Mouse (Mus musculus): ENCODE results near the gene Ctsll3.
A peak's percentile ranks its signal among the peaks of the same experiment; 100 is the strongest.

The Ctsll3 gene

GRCm38 (mm10) chr13:60802749-60803148 is at the start of gene Ctsll3:
TSS of gene Ctsll3 (minus strand) at chr13:60802849.
- no peak for DNase-seq (ENCODE audit: inconsistent ontology term)

DNA sequence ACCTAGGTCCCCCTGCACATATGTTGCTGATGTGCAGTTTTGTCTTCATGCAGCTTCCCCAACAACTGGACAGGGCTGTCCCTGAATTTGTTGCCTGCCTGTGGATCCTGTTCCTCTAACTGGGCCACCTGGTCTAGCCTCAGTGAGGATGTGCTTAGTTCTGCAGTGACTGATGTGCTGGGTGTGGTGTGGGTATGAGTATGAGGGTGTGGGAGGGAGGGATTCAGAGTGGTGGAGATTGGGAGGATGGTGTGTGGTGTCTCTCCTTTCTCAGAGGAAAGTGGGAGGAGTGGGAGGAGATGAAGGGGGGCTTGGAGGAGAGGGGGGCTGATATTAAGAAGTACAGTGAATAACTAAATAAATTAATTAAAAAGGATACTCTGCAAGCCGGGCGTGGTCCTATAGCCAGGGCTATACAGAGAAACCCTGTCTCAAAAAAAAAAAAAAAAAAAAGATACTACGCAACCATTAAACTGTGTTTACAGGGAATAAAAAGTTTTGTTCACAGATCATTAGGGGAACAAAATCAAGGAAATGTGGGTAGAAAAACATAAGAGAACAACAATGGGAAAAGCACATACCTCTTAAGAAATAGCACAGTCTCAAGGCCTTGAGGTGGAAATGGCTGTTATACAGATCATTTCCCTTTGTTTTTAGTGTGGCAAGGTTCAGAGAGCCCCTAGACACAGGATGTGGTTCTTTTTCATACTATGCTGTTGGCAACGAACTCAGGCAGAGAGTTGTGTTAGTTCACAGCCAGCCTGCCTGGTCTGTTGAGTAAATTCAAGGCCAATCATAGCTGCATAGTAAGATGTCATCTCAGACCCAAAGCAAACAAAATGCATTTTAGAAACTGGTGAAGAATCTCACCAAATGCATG is 45.8 kb upstream of the Ctsll3 start:
- DNase-seq (ENCODE audit: inconsistent ontology term) = no peak

- DNase-seq (ENCODE audit: inconsistent ontology term) = no peak
Observed at GRCm38 (mm10) chr13:60843153-60843552, 40.5 kb upstream of the Ctsll3 start.

GRCm38 (mm10) chr13:60842703-60843102 is 40.1 kb upstream of the Ctsll3 start:
- DNase-seq (ENCODE audit: inconsistent ontology term) = no peak

- DNase-seq (ENCODE audit: inconsistent ontology term) = no peak
Observed at GRCm38 (mm10) chr13:60839353-60839902, 36.8 kb upstream of the Ctsll3 start.

DNA sequence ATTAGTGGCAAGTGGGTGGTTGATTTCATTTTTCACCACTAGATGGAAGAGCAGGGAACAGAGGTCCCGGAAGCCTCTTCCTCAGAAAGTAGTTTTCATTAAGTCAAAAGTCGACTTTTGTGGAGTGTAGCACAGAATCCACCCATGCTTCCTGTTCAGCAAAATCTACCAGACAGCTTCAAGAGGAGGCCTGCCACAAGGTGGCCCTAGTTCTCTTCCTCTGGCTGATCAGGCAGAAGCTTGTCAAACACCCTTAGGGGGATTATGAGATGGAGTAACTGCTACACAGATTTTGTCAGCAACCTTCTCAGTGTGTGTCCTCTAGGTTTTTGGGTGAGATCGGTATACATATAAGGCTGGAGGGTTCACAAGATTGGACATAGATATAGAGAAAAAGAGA is 23.4 kb upstream of the Ctsll3 start:
- no peak for DNase-seq (ENCODE audit: inconsistent ontology term)

DNA sequence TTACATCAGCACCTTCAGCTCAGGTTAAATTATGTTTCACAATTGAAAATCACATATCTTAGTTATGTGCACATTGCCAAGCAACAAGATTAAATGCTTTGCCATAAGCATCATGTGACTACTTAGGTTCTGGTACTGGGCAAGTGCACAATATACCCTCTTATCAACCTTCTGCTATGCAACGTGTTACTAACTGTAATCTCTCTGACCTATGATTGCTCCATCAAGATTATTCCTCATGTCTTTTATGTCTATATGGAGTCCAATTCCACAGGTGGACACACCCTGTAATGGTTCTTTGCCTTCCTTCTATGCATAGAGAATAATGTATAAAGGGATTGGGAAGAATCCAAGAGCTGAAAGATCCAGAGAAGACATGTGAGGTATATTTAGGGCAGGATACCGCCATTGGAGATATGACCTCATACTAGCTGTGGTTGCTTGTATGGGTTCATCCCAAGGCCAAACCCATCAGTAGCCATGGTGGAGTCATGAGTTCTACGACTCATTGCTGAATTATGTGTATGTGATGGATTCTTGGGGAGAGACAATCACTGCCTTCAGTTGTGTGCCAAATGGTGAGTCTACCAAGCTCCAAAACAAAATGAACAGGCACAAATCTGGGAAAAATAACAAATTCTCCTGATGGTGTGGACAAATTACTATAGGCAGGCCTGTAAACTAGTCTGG is 18.0 kb upstream of the Ctsll3 start:
- peak; percentile 80 for DNase-seq (ENCODE audit: inconsistent ontology term)

- DNase-seq (ENCODE audit: inconsistent ontology term) = peak; percentile 26
Observed at GRCm38 (mm10) chr13:60819469-60819868, 16.8 kb upstream of the Ctsll3 start.

GRCm38 (mm10) chr13:60813722-60814121 is 11.1 kb upstream of the Ctsll3 start:
- DNase-seq (ENCODE audit: inconsistent ontology term) = no peak

DNA sequence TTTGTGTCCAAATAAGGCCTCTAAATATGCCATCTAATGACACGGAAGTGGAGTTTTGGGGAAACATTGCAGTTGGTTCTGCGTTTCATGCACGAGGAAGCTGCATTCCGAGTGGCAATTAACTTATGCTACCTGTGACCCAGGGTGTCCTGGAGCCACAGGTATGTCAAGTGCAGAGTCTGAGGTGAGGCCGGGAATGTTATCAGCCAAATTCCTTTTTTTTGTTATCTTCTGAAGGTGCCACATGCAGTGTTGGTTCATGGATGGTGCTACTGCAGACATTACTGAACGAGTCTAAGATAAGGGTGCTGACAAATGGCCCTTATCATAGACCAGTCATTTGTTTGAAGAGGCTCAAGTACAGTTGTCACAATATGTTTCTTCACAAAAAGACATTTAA is 10.1 kb upstream of the Ctsll3 start:
- no peak for DNase-seq (ENCODE audit: inconsistent ontology term)

DNA sequence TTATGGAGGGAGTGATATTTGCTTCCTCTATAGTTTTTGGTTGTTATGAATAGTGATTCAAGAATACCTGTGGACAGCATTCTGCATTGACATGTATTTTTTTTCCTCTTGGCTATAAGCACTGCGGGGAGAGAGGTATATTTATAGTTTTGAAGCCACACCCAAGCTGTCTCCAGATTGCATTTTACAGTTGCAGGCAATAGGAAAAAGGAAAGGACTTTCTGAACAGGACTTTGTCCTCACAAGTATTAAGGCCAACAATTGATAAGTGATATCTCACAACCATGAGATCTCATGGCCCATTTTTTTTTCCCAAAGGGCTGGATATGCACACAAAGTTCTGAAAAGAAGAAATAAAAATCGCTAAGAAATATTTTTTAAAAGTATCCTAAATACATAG is 7.0 kb upstream of the Ctsll3 start:
- no peak for DNase-seq (ENCODE audit: inconsistent ontology term)

GRCm38 (mm10) chr13:60789466-60789865 is 13.2 kb downstream of the Ctsll3 start:
- no peak for DNase-seq (ENCODE audit: inconsistent ontology term)

DNA sequence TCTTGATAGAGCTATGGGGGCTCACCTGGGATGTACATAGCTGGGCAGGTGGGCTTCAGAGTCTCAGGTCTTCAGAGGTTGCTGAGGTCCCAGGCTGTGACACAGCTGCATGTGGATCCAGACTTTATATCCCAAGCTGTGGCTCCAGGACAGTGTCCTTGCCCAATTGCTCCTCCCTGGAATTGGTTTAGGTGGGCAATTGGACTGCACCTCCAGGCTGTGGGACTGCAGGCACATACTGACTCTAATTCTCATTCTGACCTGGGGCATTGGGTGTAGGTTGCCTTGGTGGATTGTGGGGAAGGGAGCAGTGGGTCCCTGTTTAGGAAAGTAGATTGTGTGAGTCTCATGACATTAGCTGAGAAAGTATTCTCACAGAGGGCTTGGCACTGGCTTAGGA is 16.4 kb downstream of the Ctsll3 start, which contains the start of gene BC051665:
Gene BC051665 (minus strand): TSS at position 101 of the 400 bp plus-strand sequence.
- no peak for DNase-seq (ENCODE audit: inconsistent ontology term)

- DNase-seq (ENCODE audit: inconsistent ontology term) = no peak
Observed at GRCm38 (mm10) chr13:60783301-60783700, 19.3 kb downstream of the Ctsll3 start.

DNA sequence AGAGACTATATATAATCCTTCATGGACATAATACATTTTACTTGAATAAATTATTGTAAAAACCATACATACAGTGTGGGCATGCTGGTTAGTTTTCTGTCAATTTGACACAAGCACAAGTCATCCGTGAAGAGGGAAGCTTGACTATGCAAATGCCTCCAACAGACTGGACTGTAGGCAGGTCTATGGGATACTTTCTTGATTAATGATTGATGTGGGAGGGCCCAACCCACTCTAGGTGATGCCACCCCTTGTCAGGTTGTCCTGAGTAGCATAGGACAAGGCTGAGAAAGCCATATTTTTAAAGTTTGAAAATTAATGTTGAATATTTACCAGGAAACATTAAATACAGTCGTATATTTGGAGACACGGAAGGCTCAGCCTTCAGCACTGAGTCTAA is 22.1 kb downstream of the Ctsll3 start:
- DNase-seq (ENCODE audit: inconsistent ontology term) = no peak

GRCm38 (mm10) chr13:60761161-60761560 is 41.5 kb downstream of the Ctsll3 start:
- DNase-seq (ENCODE audit: inconsistent ontology term) = no peak

GRCm38 (mm10) chr13:60760392-60760791 is 42.3 kb downstream of the Ctsll3 start:
- no peak for DNase-seq (ENCODE audit: inconsistent ontology term)

DNA sequence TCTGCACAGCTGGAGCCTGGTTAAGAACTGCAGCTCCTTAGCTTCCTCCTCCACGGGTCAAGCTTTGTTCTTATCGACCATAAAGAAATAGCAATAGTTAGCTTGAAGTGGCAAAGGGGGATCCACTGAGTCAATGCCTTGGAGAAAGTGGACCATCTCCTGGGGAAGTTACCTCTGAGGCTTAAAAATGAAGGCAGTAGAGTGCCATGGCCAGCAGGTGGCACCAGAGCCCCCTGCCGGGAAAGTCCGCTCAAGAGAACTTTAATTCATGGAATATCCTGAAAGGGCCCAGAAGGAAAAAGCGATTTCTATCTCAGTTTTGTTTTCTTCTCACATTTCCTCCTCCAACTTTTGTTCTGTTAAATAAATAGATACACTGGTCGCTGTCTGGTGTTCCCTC is 43.5 kb downstream of the Ctsll3 start:
- peak; percentile 46 for DNase-seq (ENCODE audit: inconsistent ontology term)

GRCm38 (mm10) chr13:60757292-60757691 is 45.4 kb downstream of the Ctsll3 start:
- DNase-seq (ENCODE audit: inconsistent ontology term) = no peak

GRCm38 (mm10) chr13:60755251-60755650 is 47.4 kb downstream of the Ctsll3 start:
- no peak for DNase-seq (ENCODE audit: inconsistent ontology term)

DNA sequence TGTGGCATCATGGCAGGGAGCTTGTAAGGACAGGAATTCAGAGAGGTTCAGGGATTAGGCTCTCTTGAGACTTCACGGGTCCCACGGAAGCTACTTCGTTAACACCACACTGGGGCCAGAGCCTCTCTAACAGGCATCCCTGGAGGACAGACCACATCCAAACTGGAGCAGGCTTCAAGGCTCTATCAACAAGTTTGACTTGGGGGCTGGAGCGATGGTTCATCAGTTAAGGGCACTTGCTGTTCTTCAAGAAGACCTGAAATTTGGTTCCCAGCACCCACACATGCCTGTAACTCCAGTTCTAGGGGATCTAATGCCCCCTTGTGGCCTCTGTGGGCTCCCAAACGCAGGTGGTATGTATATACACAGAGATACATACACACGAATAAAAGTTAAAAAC is 49.4 kb downstream of the Ctsll3 start:
- no peak for DNase-seq (ENCODE audit: inconsistent ontology term)

DNA sequence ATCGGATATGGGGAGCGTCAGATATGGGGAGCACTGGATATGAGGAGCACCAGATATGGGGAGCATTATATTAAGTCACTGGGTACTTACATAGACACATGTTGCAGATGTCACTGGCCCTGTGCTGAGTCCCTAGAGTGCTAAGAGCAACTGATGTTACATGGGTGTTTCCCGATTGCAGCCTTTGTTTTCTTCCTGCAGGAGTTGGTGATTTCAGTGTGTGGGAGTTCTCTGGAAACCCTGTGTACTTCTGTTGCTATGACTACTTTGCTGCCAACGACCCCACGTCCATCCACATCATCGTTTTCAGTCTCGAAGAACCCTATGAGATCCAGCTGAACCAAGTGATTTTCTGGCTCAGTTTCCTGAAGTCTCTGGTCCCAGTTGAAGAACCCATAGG is 51.7 kb downstream of the Ctsll3 start:
- no peak for DNase-seq (ENCODE audit: inconsistent ontology term)

GRCm38 (mm10) chr13:60748556-60748955 is 54.1 kb downstream of the Ctsll3 start:
- DNase-seq (ENCODE audit: inconsistent ontology term) = no peak

All from Muller cell, postnatal 12 days (primary cell).